Mouse (Mus musculus) heart, embryonic 15.5 days (tissue): ENCODE measurements around the gene Phf12. TPM values are rescaled to one million over a fixed set of nuclear protein-coding genes. Genes with fewer than 3 reads are reported as not detected.

Experiments used
- microRNA counts: library from miRNA; unstranded; fragments of <30 nt; microRNA quantifications from one replicate; lab custom pipeline; 2016
- microRNA-seq: library from miRNA; unstranded; fragments of <30 nt; microRNA quantifications from one replicate; pipeline ENCODE4, GENCODE M21; 2016
- polyA plus RNA-seq: library from polyadenylated mRNA; unstranded; fragments of >200 nt; fragmentation: Nextera tagmentation; extraction: Ambion mirVana; gene quantifications from 2 replicates; pipeline ENCODE4 v1.2.1, GENCODE M21; 2015

The Phf12 gene
- polyA plus RNA-seq, 1 experiment from 2014 or later = 9.6 TPM

MicroRNAs encoded within 50 kb of the gene (microRNA counts, 519-probe panel; counts per million panel counts)
- microRNA mmu-miR-144 (lab: Ali Mortazavi, UCI) (4,560 counts per million, percentile 97 among the panel's probes with 10 or more counts), microRNA mmu-miR-451 (lab: Ali Mortazavi, UCI) (4,171 counts per million, percentile 93 among the panel's probes with 10 or more counts)

Small RNA genes within 50 kb of the gene (microRNA-seq; reads per million reads assigned to microRNA genes)
- 517 reads per million, percentile 72 among the genes with 10 or more reads in this experiment for gene Mir144
- not detected for gene Mir451a
- not detected for gene Mir451b

Other genes starting within 250 kb of the Phf12 start
- 107 and 109 TPM in 2 replicates for gene Myo18a, start 219.5 kb upstream of the Phf12 start, polyA plus RNA-seq
- gene Gm10277, start 195.0 kb upstream of the Phf12 start, polyA plus RNA-seq = 0.93 and 1.4 TPM in 2 replicates
- gene Pipox, start 88.7 kb upstream of the Phf12 start, polyA plus RNA-seq = 3.0 and 3.3 TPM in 2 replicates
- gene Sez6, start 52.0 kb upstream of the Phf12 start, polyA plus RNA-seq = 0.05 and 0.15 TPM in 2 replicates
- 10.7 and 14.0 TPM in 2 replicates for gene Dhrs13, start 49.5 kb downstream of the Phf12 start, polyA plus RNA-seq
- 85.8 and 100 TPM in 2 replicates for gene Flot2, start 55.2 kb downstream of the Phf12 start, polyA plus RNA-seq
- 21.1 and 24.5 TPM in 2 replicates for gene Eral1, start 97.6 kb downstream of the Phf12 start, polyA plus RNA-seq
- gene Fam222b, start 111.9 kb downstream of the Phf12 start, polyA plus RNA-seq = 14.1 and 16.2 TPM in 2 replicates
- 30.8 and 42.8 TPM in 2 replicates for gene Traf4, start 182.8 kb downstream of the Phf12 start, polyA plus RNA-seq
- 12.4 and 17.3 TPM in 2 replicates for gene Nek8, start 193.9 kb downstream of the Phf12 start, polyA plus RNA-seq
- gene Tlcd1, start 194.0 kb downstream of the Phf12 start, polyA plus RNA-seq = 13.5 and 14.2 TPM in 2 replicates
- gene Rpl23a, start 200.8 kb downstream of the Phf12 start, polyA plus RNA-seq = 717 and 816 TPM in 2 replicates
- 54.5 and 72.1 TPM in 2 replicates for gene Rab34, start 205.7 kb downstream of the Phf12 start, polyA plus RNA-seq
- 2.9 and 3.0 TPM in 2 replicates for gene Proca1, start 210.6 kb downstream of the Phf12 start, polyA plus RNA-seq